Mouse (Mus musculus) CD8-positive naive resting alpha-beta T cell, adult 2 months (primary cell): Measurements from ENCODE around the gene Maea.

Source experiments
- DNase-seq, 2 experiments: peaks; one replicate each; pipeline ENCODE4 v3.0.0; 2022; ENCODE audit warnings: low read depth in 2 of 2, low spot score in 2 of 2

Maea gene

DNA sequence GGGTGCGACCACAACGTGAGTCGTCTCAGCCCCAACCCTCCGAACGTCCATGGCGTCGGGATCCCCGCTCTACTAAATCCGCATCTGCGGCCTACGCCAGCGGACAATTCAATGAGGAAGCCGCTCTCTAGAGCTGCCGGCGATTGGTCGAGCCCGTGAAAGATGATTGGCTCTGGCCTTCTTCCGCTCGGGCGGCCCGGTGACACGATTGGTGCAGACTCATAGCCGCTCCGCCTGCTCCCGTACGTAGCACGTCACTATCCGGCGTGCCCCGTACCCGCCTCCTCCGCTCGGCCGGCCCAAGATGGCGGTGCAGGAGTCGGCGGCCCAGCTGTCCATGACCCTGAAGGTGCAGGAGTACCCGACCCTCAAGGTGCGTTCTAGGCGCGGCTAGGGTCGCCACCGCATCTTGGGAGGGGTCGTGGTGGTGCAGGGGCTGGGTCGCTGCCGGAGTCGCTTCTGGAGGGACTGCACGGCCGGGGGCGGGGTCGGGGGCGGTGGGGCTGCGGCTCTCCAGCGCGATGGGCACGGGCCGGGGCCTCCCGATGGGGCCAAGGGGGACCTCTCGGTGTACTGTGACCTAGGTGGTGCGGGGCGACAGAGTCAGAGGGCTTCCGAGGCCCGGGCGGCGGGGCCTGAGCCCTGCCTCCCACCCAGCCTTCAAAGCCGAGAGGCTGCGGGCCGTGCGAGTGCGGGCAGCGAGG, at the start of gene Maea:
TSS of gene Maea (plus strand) at position 237 of the 704 bp plus-strand sequence.
- peak; percentile 93 for DNase-seq

DNA sequence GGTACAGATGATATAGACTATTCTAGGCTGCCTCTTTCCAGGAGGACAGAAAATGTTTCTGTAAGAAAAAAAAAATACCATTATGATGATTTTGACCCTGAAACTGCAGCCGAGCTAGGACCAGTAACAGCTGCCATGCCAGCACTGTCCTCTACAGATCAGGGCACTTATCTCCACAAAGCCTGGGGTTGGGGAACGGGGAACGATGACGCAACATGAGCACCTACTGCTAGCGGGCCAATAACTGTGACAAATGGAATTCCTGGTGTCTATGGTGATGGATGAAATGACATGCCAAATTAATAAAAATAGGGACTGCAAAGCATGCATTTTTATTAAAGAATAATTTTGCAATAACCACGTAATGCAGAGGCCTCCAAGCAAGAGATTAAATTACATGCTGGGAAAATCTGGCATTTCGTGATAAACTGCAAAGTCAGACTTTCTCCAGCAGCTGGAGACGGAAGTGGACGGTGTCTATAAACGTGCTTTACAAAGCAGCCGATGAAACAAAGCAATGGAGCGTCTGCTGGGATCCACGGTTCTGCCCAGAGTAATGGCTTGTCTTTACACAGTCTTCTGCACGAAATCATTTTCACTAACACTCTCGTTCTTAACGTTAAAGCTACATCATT, 41.4 kb upstream of the Maea start:
- no peak for DNase-seq

DNA sequence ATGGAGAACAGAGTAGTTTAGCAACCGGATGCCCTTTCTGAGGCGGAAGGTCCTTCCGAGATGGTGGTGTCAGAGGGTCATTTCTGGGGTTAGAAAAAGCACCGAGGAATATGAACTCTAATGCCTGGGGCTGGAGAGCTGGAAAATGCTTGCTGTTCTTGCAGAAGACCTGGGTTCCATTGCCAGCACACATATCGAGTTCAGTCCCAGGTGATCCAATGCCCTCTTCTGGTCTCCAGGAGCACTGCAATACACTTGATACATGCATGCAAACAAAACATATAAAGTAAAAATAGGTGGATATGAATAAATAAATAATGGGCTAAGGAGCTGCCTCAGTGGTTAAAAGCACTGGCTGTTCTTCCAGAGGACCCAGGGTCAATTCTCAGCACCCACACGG, 38.1 kb upstream of the Maea start:
- no peak for DNase-seq

DNA sequence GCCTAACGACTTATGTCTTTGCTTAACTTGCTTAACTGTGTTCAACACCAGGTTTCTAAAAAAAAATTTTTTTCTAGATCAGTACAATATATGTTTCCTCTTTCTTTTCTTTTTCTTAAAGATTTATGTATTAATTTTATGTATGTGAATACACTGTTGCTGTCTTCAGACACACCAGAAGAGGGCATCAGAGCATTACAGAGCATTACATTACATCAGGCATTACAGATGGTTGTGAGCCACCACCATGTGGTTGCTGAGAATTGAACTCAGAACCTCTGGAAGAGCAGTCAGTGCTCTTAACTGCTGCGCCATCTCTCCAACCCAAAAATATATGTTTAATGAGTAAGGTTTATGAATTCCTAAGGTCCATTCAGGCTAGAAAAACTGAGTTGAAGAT, 33.5 kb upstream of the Maea start:
- DNase-seq = no peak

DNA sequence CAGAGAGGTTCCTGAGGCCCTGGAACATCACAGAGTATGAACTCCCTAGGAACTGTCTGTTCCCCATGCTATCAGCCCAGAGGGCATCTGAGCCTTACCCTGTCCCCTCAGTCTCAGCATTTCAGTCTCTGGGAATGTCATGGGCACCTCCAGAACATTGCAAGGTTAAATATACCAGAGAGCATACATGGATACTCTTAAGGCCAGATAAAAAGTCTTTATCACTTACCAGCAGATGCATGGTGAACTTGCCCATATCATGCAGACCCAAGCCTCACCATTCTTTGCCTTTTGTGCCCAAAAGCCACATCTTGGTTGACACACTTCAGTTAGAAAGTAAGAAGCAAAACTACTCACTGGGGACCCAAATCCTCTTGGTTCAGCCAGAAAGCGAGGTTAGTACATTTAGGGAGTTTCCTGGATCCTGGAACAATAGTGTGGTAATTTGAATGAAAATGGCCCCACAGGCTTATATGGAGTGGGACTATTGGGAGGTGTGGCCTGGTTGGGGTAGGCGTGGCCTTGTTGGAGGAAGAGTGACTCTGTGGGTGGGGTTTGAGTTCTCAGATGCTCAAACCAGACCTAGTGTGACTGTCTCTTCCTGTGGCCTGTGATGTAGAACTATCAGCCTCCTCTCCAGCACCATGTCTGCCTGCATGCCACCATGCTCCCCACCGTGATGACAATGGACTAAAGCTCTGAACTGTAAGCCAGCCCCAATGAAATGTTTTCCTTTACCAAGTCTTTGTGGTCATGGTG, 24.4 kb upstream of the Maea start:
- DNase-seq = no peak

DNA sequence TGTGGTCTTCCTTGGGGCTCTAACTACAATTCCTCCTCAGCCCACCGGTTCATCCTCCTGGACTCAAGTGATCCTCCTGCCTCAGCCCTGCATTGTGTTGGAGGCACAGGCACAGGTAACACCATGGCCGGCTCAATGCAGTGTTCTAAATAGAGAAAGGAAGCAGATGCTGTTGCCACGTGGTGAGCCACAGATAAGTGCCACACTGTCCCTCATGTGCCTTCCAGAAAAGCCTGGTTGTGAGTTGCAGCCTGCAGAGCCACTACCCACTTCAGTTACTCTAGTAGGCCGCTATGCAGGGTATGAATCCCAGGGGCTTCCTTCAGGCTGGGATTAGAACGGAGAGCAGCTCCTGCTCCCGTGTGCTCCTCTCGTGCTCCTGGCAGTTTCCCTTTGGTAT, 23.1 kb upstream of the Maea start:
- DNase-seq = no peak

DNA sequence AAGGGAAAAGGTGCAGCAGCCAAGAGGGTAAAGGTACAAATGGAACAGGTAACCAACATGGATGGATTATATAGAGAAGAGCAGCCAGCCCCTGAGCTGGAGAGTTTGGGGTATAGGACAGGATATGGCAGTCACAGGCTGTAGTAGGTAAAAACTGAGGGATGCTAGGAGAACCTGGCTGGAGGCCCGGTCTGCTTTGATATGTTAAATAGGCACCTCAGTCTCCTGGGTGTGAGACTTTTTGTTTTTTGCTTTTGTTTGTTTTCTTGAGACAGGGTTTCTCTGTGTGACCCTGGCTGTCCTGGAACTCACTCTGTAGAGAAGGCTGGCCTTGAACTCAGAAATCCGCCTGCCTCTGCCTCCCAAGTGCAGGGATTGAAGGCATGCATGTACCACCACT, 10.8 kb upstream of the Maea start:
- no peak for DNase-seq

DNA sequence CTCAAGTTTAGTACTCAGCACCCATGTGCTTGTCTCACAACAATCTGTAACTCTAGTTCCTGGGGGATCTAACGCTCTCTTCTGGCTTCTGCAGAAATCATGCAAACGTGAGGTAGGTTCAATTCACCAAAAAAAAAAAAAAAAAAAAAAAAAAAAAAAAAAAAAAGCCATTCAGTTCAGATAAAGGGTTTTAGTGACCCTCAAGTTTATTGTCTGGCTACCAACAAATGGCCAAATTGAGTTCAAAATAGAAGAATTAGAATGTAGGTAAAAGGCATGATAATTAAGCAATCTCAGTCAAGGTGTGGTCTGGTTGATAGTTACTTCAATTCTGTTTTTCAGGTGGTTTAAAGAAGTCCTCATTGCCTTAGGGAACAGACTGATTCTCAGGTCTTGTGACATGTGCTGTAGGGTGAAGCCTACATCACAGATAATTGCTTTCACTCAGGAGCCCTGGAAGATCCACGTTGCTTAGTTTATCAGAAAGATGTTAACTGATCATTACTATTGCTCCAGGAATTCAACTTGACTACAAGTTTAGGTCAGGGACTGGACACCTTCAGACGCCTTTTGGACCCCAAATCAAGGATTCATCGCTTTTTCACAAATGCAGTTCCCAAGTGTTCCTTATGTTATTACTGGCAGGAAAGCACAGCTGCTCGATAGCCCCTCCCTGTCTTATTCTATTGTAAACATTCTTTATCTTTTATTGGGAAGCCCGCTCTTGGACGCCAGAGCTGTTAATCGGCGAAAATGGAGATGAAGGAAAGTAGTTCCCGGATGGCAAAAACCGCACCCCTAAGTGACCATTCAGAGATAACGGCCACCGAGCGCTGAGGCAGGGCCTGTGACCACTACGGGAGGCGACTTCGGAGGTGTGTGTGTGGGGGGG, 682 bp upstream of the Maea start:
- no peak for DNase-seq

DNA sequence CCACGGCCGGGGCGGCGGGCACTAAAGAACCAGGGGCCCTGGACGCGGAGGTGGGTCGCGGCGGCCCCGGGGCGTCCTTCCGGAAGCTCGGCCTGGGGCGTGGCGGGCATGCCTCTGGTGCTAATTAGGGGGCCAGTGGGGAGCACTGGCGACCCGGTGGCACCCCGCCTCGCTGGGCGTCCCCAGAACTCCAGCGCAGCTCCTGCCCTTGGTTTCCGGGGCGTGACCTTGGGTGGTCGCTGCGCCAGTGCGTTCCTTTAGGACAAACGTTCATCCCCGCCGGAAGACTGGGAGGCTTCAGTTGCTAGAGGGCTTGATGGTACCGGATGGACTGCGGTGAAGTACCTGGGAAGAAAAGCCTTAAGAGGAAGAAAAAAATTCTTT, 660 bp downstream of the Maea start:
- DNase-seq = peak in 1 of 2 experiments; percentile 7

DNA sequence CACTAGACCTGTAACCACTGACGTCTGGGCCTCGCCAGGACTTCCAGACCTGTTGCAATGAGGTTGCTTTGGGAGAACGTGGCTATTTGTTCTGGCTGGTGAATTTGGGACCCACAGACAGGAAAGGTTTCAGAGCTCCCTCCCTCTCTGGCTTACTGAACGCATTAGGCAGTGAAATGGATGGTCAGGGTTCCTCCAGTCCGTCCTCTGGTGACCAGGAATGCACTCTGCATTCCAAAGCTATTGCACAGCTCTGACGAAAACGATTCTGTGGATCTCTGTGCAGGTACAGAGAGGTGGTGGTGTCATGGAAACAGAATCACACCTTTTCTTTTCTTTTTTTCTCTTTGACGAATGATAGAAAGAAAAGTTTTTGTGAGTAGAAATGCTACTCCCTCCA, 1.9 kb downstream of the Maea start:
- no peak for DNase-seq

DNA sequence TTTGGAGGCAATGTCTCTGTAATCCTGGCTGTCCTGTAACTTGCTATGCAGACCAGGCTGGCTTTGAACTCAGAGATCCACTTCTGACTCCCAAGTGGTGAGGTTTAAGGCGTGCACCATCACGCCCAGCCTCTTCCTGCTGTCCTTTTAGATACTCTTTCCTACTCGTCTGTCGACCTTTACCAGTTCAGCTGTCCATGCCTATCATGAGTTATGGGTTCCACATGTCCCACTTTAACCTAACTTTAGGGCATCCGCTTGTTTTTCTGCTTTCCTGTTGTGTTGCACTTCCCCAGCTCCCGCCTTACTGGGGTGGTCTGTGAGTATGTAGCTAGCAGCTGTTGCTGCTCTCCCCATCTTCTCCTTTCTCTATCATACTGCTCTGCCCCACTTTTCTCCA, 5.9 kb downstream of the Maea start:
- no peak for DNase-seq

DNA sequence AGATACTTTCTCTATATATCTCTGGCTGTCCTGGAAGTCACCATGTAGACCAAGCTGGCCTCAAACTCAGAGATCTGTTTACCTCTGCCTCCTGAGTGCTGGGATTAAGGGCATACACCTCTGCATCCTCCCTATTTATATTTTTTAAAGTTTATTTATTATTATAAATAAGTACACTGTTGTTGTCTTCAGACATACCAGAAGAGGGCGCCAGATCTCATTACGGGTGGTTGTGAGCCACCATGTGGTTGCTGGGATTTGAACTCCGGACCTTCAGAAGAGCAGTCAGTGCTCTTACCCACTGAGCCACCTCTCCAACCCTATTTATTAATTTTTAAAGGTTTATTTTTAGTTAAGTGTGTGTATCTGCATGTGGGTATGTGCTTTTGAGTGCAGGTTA, 6.9 kb downstream of the Maea start:
- peak in 1 of 2 experiments; percentile 9 for DNase-seq

DNA sequence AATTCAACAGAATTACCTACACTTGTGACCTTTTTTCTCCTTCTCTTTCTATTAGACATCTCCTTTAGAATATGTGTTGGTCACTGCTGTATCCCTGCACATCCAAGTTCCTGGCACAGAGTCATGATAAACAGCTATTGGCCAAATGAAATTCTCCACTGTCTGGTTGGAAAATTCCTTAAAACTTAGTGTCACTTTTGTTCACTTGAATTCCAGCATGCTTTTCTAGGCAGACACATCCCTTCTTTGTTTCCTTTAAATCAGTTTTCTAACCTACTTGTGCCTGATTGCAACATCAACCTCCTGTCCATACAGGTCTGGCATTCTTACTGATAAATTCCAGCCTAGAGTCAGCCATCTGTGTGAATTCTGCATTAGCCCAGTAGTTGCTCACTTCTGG, 7.5 kb downstream of the Maea start:
- no peak for DNase-seq

DNA sequence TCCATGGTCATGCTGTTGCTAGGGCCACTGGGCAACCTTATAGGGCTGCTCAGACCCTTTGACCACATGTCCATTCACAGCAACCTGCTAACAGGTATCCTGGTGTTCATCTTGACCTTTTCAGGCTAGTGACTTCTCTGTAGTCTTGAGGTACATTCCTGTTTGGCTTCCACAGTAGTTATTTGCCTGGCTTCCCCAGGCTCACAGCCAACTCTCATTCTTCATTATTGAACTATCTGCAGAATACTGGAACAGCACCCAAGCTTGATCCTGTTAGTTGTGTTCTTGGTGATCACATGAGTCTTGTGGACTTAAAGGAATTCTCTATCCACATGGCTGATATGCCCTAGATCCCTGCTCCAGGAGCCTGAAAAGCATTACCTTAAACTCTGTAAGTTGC, 8.3 kb downstream of the Maea start:
- no peak for DNase-seq

DNA sequence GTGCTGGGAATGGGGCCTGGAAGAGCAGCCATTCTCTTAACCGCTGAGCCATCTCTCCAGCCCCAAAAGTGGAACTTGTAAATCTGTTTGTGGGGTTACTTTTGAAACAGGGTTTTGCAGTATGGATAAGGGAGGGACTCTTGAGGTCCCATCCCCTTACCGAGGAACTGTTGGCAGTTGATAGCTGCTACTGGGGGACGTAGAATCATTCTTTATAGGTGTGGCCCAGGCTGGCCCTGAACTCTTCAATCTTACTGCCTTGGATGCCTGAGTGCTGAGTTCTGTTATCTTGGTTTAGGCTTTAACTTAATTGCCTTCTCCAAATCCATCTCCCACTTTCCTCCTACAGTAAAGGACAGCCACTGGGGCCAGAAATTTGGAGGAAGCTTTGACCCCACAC, 8.8 kb downstream of the Maea start:
- no peak for DNase-seq

DNA sequence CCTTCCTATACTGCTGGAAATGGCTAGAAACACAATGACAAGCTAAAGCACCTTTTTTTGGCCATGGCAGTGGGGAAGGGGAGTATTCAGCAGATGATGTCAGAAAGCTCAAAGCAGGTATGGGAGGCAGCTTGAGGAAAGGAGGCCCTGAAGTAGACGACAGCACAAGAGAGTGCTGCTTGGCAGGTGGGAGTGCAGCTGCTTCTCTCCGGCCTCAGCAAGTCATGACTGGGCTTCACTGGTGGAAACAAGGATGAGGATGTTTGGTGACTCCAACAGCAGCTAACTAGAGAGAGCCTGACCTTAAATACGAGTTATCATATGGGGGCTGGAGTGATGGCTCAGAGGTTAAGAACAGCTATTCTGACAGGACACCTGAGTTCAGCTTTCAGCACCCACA, 12.3 kb downstream of the Maea start:
- no peak for DNase-seq

DNA sequence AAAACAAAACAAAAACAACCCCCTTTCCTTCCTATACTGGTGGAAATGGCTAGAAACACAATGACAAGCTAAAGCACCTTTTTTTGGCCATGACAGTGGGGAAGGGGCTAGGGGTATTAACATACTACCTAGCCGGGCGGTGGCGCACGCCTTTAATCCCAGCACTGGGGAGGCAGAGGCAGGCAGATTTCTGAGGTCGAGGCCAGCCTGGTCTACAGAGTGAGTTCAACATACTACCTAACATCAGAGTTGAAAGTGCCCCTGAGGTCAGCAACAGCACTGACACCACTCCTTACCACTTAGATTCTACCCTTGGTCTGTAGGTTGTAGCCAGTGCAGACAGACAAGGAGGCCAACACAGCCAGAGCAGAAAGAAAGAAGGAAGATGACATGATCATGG, 13.9 kb downstream of the Maea start:
- no peak for DNase-seq

DNA sequence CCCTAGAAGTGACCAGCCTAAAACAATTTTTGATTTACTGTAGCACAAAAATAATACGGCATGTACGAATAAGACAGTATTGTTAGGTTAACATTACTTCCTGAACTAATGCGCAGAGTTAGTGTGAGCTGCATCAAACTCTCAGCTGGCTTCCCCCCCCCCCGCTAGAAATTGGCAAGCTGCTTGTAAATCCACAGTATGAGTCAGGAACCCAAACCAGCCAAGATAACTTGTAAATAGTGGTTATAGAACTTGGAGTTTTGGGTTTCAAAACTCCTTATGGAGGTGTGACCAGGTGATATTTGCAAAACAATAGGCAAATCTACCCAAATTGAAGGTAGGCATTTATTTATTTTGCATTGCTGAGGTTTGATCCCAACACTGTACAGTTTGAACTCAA, 14.4 kb downstream of the Maea start:
- DNase-seq = no peak

DNA sequence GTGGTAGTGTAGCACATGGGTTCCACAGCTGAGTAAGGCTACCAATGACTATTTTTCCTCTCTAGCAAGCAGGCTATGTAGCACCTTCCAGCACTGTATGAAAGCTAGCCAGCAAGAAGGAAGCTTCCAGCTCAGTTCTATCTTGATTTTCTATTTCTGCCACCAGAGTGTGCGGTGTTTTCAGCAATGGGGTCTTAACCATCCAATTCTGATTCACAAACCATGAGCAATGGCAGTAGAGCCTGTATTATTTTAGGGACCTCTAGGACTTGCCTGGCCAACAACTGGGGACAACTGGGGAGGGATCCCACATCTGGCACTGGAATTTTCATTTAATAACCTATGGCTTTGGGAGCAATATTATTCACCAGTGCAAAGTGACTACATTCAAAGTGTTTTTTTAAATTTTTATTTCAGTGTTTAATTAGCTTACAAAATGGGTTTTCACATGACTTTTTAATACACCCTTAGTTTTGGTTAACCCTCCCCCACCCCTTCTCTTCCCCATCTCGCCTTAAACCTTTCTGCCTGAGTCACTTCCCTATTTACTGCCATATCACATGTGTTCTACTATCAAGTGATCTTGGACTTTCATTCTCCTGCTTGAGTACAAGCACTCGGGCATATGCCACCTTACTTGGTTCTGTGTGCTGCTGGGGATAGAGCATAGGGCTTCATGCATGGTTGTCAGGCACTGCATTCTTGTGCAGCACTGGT, 16.4 kb downstream of the Maea start:
- DNase-seq = no peak

DNA sequence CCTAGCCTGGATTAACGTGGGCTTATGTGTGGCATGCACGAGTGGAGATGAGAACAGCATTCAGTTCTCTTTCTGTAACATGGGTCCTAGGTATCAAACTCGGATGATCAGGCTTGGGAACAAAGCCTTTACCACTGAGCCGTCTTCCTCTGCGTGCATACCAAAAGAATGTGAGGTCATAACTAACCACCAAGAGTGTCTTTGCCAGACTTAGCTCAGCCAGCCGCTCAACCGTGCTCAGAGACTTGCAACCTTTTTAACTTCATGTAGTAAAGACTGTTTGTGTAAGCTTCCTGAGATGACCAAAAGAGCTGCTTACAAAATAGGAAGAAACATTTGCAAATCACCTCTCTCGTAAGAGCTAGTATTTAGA, 16.9 kb downstream of the Maea start:
- DNase-seq = no peak

DNA sequence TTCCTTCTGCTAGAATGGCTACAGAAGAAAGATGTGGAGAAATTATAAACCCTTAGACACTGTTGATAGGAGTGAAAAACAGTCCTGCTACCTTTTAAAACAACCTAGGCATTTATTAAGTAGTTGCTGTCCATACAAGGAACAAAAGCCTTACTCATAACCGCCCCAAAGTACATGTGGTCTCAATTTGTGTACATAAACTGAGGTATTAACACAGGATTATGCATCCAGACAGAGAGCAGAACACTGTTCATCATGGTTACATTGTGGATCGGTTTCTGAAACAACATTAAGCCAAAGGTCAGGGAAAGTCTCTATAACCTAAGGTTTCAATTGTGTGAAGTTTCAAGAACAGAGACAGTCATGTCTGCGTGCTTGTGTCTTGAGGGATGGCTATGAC, 17.7 kb downstream of the Maea start:
- no peak for DNase-seq
